Mouse (Mus musculus) lung, postnatal 25 days (tissue): ENCODE measurements around the gene Taf1c.

Source experiments
- DNase-seq: peaks from one replicate; pipeline ENCODE4 v3.0.0; 2022; ENCODE audit warnings: low spot score

Taf1c gene

DNA sequence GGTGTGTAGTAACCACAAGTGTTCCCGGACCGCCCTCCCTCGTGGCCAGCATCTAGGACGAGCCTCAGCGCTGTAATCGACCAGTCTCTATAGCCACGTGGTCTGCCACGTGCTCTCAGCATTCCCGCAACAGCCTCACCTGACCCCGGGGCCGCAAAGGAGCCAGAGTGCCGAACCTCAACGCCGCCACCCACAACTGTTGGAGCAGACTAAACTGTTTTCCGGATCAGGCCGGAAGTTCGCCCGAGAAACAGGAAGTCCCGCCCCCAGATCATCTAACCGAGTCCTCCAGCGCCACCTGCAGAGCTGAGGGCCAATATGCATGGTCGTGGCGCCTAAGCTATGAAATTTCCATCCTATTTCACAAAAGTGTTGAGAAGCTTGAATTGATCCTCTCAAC, at the start of gene Taf1c:
Taf1c (minus strand) TSS at position 227 of the 400 bp plus-strand sequence.
- DNase-seq = peak; percentile 93

DNA sequence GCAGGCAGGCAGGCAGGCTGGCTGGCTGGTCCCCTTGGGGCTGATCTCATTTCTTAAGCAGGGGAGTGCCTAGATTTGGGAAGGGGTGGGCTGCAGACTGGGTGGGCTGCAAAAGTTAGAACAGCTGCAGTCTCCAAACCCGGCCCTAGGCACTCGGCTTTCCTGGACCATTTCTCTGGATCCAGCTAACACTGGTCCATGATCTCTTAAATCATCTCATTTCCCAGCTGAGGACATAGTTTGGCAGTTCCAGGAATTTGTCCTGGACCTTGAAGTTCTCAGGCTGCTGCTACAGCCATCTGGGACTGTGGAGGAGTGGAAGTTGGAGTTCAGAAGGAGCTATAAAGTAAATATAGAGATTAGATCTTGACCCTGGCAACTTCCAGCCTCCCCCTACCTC, 46.3 kb upstream of the Taf1c start:
- DNase-seq = no peak

DNA sequence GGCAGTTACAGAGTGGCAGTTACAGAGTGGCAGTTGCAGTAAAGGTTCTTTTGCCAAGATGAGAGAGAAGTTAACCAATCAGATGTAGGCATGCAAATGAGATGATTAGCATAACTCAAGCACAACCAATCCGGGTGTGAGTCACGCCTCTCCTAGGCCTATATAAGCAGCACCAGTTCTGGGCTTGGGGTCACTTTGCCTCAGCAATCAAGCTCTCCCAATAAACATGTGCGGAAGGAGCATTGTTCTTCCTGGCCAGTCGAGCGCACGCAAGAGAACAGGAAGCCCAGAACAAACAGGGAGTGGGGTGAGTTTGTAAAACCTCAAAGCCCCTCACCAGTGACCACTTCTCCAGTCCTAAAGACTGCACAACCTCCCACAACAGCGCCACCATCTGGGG, 41.8 kb upstream of the Taf1c start:
- no peak for DNase-seq

DNA sequence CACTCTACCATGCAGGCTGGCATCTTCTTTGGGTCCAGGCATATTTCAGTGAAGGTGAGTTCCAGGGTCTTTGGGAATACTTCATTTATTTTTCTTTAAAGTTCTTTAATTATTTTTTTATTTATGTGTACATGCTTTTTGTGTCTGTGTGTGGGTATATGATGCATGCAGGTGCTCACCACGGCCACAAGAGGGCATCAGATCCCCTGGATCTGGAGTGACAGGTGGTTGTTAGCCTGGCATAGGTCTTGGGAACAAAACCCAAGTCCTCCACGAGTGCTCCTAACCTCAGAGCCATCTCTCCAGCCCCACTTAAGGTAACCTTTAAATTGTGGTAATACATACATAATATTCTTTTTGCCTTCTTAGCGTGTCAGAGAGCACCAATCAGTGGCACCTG, 41.2 kb upstream of the Taf1c start:
- DNase-seq = no peak

DNA sequence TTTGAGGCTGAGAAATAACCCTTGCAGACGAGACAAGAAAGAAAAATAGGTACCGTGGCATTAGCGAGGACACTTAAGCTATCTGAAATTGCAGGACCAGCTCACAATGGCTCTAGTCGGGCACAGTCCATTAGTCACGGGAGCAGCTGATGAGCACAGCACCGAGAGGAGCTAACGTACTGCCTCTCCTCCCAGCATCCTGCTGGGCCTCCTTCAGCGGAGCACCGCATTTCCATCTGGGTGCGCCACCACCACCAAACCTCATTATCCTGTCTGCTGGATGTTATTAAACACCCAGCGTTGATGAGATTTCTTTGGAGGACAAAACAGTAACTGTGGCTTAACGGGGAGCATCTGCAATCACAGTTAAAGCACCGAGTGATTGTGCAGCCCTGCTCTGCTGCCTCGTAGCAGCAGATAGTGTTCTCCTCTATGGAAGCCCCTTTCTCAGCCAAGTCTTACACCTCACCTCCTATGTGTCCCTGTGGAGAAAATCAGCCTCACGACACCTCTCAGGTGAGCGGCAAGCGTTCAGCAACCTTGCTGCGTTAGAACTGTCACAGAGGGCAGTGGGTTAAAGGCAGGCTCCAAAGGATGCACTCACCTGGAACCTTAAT, 40.1 kb upstream of the Taf1c start:
- DNase-seq = no peak

DNA sequence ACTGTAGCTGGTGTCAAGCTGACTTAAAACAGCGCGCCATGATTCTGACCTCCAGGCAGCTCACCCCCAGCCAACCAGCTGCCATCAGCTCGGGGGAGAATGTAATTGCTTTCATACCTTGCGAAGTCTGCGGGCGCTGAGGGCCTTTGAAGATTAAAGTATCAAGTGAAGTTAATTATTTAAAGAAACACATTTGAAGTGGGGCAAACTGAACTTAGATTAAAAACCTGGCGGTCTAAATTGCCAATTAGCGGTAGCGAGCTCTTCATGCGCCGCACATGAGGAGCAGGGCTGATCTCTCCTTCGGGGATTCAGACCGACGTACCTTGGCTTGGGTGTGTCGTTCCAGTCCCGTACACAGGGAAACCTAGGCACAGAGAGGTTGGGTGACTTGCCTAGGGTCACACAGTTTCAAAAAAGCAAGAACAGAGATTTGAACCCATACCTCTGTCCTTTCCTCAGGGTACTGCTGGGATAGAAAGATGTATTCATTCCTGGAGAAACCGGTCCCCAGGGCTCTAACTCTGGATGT, 39.5 kb upstream of the Taf1c start:
- no peak for DNase-seq

DNA sequence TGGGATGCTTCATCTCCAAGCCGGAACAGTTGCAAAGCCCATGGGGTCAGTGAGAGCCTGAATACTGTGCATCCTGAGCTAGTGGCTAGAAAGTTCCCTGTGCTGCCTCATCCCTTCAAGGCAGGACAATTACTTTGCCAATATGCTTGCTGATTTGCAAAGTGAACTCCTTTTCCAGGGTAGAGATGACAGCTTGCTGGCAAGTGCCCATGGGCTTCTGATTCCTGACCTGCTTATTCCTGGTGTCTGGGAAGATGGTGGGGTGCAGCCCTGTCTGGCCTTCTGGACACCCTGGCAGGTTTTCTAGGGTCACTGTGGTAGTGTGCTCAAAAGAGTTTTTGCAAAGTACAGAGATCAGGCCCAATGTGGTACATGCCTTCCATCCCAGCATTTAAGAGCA, 37.9 kb upstream of the Taf1c start:
- no peak for DNase-seq

DNA sequence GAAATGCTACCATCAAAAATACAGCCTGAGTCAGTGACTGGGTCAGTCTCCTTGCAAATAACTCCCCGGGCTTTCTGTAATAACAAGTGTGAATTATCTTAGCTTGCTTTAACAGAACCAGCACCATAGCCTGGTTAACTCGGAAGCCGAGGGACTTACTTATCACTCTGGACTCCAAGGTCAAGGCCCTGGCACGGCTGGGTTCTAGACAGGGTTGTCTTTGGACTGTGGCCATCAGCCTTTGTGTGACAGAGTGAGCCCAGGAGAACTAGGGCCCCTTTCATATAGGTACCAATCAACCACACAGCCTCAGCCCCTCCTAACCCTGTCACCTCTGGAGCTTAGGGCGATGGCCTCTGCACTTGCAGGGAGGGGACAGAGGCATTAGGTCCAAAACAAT, 36.0 kb upstream of the Taf1c start:
- DNase-seq = no peak

DNA sequence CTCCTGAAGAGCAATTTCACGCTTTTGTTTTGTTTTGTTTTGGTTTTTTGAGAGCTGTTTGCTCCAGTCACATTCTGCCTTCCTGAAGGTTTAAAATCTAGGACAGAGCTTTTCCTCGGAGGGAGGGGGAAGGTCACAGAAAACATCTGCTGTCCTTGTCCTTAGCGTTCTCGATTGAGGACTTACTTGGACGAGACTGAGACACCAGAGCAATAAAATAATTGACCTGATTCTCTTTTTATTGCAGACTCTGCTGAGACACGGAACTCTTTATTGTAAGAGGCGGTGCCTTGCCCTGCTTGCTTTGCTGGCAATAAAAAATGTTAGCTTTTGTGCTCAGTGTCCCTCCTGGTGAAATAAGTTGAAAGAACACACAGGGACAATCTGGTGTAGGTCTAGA, 34.8 kb upstream of the Taf1c start:
- no peak for DNase-seq

DNA sequence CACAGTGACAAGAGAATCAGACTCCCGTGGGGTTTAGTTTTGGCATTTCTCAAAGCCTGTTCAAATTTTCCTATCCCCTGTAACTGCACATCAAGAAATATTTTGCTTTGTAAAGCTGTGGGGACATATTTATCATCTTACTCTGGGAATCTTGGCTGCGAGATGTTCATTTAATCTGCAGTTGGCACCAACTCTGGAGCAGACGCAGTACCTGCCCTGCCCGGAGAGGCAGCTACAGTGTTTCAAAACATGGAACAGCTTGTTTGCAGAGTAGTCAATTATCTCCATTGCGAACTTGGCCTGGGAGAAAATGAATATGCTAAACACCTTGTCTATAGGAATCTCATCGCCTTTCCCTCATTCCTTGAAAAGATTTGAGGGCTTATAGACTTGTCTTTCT, 33.2 kb upstream of the Taf1c start:
- no peak for DNase-seq

DNA sequence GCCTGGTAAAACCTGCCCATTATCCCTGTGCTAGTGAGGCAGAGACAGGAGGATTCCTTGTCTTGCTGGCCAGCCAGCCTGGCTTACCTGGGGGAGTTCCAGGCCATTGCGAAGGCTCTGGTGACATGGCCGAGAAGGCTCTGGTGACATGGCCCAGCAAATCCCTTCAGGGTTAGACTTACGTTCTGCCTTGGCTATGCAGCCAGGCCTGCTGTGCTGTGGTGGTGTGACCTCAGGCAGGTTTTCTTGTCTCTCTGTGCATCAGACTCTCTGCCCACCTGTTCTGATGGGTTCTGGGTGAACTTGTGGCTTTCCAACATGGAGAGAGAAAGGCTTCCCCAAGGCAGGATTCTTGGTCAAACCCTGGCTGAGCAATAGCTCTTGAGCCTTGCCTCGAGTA, 32.4 kb upstream of the Taf1c start:
- DNase-seq = no peak

DNA sequence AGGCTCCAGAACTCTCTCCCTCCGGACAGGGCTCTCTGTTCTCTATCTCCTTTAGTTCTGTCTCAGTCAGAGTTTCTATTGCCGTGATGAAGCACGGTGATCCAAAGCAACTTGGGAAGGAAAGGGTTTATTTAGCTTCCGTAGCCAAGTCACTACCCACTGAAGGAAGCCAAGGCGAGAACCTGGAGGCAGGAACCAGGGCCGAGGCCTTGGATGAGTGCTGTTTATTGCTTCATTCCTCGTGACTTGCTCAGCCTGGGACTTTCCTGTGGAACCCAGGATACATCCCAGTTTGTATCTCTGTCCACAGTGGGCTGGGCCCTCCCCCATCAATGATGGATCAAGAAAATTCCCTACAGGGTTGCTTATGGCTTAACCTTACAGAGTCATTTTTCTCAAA, 31.7 kb upstream of the Taf1c start:
- DNase-seq = no peak

DNA sequence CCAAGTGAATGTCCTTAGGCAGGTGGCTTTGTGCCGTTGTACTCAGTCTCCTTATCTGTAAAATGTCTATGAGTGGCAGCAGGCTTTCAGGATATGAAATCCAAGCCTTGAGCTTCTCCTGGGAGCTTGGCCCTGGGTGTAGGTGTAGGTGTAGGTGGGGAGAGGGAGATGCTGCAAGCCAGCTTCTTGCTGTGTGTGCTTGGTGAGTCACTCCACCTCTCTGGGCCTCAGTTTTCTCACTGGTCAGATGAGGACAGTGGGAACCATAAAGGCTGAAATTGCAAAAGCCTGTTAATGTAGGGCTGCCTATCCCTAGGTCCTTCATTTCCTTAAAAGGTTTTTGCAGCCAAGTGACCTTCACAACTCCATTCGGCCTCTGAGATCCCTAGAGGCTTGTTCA, 30.9 kb upstream of the Taf1c start:
- DNase-seq = no peak

DNA sequence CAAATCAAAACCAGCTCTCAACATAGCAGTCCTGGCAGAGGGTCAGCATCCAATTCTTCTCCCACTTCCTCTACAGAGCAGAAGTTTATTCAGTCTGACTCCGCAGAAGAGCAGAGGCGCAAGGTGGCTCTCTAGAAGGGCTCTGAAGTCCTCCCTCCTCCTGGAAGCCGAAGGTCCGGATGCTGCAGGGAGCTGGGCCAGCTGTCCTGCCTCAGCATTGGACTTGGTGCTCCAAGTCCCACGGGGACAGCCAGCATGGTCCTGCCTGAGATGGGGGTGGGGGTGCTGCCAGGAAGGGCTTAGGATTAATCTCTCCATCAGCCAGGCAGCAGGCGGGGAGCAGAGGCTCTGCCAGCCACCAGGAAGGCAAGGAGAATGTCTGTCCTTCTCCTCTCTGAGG, 30.4 kb upstream of the Taf1c start, which contains the start of gene Kcng4:
Kcng4 (minus strand) TSS at position 303 of the 400 bp plus-strand sequence.
- DNase-seq = no peak

DNA sequence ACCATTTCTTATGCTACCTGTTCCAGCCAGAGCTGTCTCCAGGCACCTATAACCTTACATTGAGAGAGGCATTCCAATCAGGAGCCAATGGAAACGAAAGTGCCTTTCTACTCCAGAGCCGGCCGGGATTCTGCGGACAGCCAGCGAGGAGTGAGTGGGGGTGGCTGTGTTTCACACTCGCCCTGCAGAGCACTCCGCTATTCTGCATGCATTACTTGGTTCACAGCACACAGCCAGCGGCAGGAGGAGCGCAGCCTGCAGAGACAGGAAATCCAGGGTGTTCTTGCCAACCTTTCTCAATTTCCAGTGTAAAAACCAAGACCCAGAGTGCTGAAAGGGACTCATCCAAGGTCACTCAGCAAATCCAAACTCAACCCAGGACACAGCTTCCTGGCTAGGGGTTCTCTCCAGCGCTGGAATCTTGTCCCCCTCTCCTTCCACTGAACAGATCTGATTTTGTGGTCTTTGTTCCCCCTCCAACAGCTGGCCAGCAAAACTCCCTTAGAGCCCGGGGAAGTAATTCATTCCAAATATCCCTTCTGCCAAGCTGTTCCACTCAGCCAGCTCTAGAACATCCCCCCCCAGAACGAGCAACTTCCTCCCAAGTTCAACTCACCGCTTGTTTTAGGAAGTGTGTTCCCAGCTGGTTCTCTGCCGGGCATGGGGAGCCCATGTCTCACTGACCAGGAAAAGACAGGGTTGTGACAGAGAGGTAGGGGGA, 29.8 kb upstream of the Taf1c start:
- no peak for DNase-seq

DNA sequence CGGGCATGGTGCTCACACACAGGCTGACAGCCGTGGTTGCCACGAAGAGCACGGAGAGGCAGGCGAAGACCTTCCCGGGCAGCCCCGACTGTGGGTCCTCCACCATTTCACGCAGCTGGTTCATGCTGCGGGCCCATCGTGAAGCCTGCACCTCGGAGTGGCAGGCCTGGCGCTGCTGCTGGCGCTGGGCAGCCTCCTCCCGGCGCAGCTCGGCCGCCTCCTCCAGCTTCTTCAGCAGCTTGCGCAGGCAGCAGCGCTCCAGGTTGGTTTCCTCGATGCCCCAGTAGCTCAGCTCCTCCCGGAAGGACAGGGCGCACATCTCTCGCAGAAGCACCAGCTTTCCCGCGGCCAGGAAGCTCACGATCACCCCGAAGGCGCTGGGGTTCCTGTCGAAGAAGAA, 27.9 kb upstream of the Taf1c start:
- no peak for DNase-seq

DNA sequence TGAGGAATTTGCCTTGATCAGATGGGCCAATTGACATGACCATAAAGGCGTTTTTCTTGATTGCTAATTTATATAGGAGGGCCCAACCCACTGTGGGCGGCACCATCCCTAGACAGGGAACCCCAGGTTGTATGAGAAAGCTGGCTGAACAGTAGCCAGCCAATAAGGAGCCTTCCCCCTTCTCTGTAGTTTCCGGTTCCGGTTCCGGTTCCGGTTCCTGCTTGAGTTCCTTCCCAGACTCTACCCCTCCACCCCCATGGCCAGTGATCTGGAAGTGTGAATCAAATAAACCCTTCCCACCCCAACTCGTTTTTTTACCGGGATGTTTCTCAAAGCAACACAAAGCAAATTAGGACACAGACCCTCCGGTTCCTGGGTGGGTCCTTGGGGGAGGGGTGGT, 27.2 kb upstream of the Taf1c start:
- DNase-seq = no peak

DNA sequence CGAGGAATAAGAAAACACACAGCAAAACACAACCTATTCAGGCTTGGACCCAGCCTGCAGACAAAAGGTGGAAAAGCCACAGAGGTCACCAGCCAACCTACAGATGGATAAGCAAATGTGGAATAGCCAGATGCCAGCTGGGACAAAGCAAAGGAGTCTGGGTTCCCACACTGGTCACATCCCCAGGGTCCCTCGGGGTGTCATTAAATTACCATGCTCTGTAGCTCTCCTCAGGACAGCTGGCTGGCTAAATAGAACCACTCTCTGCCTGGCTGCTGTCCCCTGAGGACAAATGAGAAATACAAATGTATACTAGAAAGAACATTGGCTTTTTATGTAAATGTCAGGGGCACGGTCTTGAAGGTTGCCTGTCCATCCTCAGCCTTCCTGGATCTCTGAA, 25.8 kb upstream of the Taf1c start:
- no peak for DNase-seq

DNA sequence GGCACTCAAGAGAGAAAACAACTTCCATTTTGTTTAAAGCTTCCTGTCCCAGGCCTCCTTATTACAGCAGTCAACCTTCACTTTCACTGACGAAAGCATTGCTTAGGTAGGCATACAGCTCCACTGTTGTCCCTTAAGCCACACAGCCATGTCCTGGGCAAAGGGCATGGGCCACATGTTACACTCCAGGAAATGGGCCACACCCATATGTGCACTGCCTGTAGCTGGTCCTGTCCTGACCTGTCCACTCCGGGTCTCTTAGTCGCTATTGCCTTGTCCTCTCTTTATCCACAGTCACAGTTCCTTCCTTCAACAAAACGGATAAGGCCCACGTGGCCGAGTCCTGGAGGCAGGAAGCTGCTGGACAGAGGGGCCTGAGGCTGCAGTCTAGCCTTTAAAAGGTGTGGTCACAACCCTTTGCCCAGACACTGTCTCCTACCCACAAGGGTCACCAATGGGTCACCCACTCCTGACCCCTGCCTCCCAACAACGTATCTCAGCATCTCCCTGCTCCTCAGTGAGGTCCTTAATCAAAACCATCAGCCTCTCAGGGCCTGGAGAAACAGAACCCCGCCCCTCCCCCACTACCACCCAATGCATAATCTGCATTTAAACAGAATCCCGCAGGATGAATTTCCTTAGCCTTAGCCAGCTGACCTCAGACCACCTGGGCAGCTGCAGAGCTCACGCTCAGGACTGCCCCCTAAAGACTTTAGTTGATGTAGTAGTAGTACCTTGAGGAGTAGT, 22.8 kb upstream of the Taf1c start:
- DNase-seq = no peak

DNA sequence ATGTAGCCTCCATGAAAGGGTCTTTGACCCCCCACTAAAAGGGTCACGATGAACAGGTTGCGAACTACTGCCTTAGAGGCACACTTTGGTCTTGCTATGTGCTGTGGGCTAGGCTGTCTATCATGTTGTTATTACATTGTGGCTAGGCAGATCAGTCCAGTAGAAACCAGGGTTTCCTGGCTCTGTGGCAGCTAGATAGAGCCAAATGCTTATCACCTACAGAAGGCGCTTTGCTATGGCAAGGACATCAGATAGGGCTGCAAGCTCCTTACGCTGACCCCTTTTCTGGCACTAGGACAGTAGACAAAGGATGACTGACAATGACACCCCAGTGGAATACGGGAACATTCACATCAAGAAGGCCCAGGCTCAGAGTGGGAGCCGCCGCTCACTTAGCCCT, 22.2 kb upstream of the Taf1c start:
- DNase-seq = no peak

DNA sequence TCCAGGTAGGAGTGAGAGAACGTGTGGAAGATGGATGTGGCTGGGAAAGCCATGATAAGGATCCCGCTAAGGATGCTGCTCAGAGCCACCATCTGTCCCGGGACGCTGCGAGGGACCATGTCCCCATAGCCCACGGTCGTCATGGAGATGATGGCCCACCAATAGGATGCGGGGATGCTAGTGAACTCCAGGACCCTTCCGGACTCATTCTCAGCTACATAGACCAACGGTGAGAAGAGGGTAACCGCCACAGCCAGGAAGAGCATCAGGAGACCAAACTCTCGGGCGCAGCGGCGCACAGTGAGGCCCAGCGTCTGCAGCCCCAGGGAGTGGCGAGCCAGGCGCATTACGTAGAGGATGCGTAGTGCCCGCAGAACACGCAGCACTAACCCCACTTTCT, 20.8 kb upstream of the Taf1c start:
- DNase-seq = no peak

DNA sequence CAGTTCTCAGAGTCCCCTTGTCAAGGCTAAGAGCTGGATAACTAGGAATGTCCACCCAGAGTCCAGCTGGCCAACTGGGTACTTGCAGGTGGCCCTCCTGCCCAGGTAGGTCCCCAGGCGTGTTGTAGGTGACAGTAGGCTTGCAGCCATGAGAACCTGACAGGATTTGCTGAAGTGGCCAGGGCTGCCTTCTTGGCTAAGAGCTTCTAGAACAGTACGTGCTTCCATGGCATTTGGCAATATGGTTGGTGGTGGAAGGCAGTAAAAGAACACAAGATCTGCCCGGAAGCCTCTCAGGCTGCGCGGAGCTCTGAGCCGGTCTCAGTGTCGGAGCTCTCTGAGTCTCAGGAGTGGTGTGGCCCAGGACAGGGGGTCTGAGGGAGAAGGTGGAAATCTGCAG, 19.9 kb upstream of the Taf1c start:
- DNase-seq = no peak

DNA sequence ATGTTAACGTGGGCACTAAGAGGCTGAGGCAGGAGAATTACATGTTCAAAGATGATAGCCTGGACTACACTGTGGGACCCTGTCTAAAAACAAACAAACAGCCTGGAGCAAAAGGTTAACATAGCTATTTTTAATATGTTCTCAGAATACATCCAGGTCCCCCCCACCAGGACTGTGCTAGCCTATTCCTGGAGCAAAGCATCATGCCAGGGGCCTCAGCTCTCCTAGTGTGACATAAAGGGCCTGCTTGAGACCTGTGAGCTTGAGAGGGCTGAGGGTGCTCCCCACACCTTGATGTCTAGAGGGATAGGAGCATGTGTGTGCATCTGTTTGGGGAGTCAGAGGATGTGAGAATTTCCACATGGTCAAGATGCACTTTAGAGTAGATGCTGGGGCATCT, 18.7 kb upstream of the Taf1c start:
- DNase-seq = no peak
